9 mouse cellular contexts compared by ENCODE assay signal in the genomic region with DNA sequence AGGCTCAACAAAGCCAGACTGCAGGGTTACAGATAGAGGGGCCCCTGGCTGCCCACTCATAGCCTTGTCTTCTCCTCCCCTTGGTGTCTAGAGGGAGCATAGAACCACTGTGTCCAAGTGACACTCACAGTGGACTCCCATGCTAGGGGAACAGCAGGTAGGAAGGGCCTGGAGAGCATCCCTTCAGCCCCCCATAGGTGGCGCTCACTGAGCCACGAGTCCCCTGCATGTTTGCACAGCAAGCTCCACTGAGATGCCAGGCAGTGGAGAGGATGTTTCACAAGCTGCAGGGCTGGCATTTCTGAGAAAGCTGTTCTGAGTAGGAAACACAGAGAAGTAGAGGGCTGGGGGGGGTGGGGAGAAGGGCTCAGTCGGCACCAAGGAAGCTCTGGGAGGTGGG. TPM values are rescaled to one million over a fixed set of nuclear protein-coding genes. Genes with fewer than 3 reads are reported as not detected.
DNase-seq lines count a peak whose midpoint lies in the region; ATAC-seq and TF ChIP-seq lines count a peak whose summit lies in the region.
"Had no signal": no experiment of that assay in that cellular context is flagged by ENCODE, and none has a peak within 500 bp of the region (broad histone marks: within the 10 kb centered on the region; RNA-seq: fewer than 3 reads in every experiment).

No protein-coding gene starts in this region.

- TF ChIP-seq EP300 in liver, postnatal 0 days (IDR thresholded peaks at IDR 0.05; ENCODE audit: low read depth): no peak

- WGBS in kidney, embryonic 14.5 days: 31% methylated on average over 3 of the region's 3 CpGs
- WGBS in kidney, embryonic 16.5 days: 32% methylated on average over 3 of the region's 3 CpGs
- 11% methylated on average over 3 of the region's 3 CpGs for WGBS in liver, postnatal 0 days (ENCODE audit: insufficient replicate concordance)

- intact Hi-C loops in gastrocnemius, postnatal 14 days (cut with DNase I; ENCODE audit: low total_unique reads): loop anchor here (5.0 kb wide), 1 partner anchor 95 kb away; no protein-coding TSS in a partner anchor

- H3K4me3 ChIP-seq in kidney, embryonic 14.5 days (ENCODE audit: low read length): no peak overlapping the region
- no peak overlapping the region for H3K4me3 ChIP-seq in kidney, embryonic 16.5 days (ENCODE audit: low read length)
- H3K4me3 ChIP-seq in liver, postnatal 0 days (ENCODE audit: low read depth, low read length): no peak overlapping the region
- H3K4me3 ChIP-seq: erythroblast, embryonic 14.5 days had no signal

- peak; percentile 37 for DNase-seq in kidney, adult 11 months
- peak; percentile 74 to 88 for DNase-seq in adrenal gland, postnatal 36 days
- peak; percentile 72 for DNase-seq in gastrocnemius, postnatal 14 days
- peak; percentile 84 for DNase-seq in liver, postnatal 0 days
- DNase-seq in ovary, postnatal 10 days (ENCODE audit: low spot score): peak; percentile 32
- DNase-seq in thymus, postnatal 10 days (ENCODE audit: low spot score in 2 of 2): peak; percentile 75 to 83

- H3K4me2 ChIP-seq in kidney, embryonic 14.5 days (replicated peaks; ENCODE audit: low read depth, low read length): no peak overlapping the region
- no peak overlapping the region for H3K4me2 ChIP-seq in kidney, embryonic 16.5 days (replicated peaks; ENCODE audit: low read depth, low read length)
- no peak overlapping the region for H3K4me2 ChIP-seq in liver, postnatal 0 days (ENCODE audit: low read depth, low read length)

- H3K9ac ChIP-seq in kidney, embryonic 14.5 days (ENCODE audit: low read depth, low read length): no peak overlapping the region
- H3K9ac ChIP-seq in kidney, embryonic 16.5 days (replicated peaks; ENCODE audit: low read length): no peak overlapping the region
- H3K9ac ChIP-seq in liver, postnatal 0 days (replicated peaks): no peak overlapping the region

- no peak overlapping the region for H3K27ac ChIP-seq in kidney, embryonic 14.5 days (ENCODE audit: low read depth, low read length)
- no peak overlapping the region for H3K27ac ChIP-seq in kidney, embryonic 16.5 days (ENCODE audit: low read length)
- peak overlapping the region; percentile 63 for H3K27ac ChIP-seq in liver, postnatal 0 days (ENCODE audit: low read depth)

- no peak for ATAC-seq in kidney, embryonic 14.5 days (ENCODE audit: low FRiP score, low TSS enrichment)
- peak; percentile 54; the same call in 1 of the 2 replicates for ATAC-seq in kidney, embryonic 16.5 days (ENCODE audit: low FRiP score, low TSS enrichment)
- peak; percentile 62 for ATAC-seq in liver, postnatal 0 days

- peak; percentile 81 for TF ChIP-seq CTCF in liver, postnatal 0 days (IDR thresholded peaks at IDR 0.05; ENCODE audit: low read depth)

- no peaks in the 10 kb centered on the region; the same call in 1 of the 2 replicates for H3K4me1 ChIP-seq in kidney, embryonic 14.5 days (ENCODE audit: control insufficient read depth, insufficient read depth, low read length)
- H3K4me1 ChIP-seq in kidney, embryonic 16.5 days (ENCODE audit: insufficient read depth, low read length): no peaks in the 10 kb centered on the region
- H3K4me1 ChIP-seq in liver, postnatal 0 days (ENCODE audit: insufficient read depth): peaks cover 25% of the 10 kb centered on the region

- no peaks in the 10 kb centered on the region for H3K9me3 ChIP-seq in kidney, embryonic 14.5 days (ENCODE audit: control insufficient read depth, low read length)
- H3K9me3 ChIP-seq in kidney, embryonic 16.5 days (ENCODE audit: low read length): no peaks in the 10 kb centered on the region
- no peaks in the 10 kb centered on the region for H3K9me3 ChIP-seq in liver, postnatal 0 days (ENCODE audit: low read length)

- H3K36me3 ChIP-seq in kidney, embryonic 14.5 days (ENCODE audit: control insufficient read depth, insufficient read depth, low read length): no peaks in the 10 kb centered on the region
- H3K36me3 ChIP-seq in kidney, embryonic 16.5 days (ENCODE audit: insufficient read depth, low read length): no peaks in the 10 kb centered on the region
- H3K36me3 ChIP-seq in liver, postnatal 0 days (replicated peaks; ENCODE audit: insufficient read depth, low read length): no peaks in the 10 kb centered on the region

- no peaks in the 10 kb centered on the region for H3K27me3 ChIP-seq in kidney, embryonic 14.5 days (ENCODE audit: control insufficient read depth, insufficient read depth, low read length)
- no peaks in the 10 kb centered on the region for H3K27me3 ChIP-seq in kidney, embryonic 16.5 days (ENCODE audit: insufficient read depth, low read length)
- H3K27me3 ChIP-seq in liver, postnatal 0 days (ENCODE audit: insufficient read depth, low read length): no peaks in the 10 kb centered on the region

RNA-seq across cellular contexts. Expression of a gene that starts 32.5 kb away (rescaled TPM):
- polyA plus RNA-seq in kidney, embryonic 14.5 days (2014; fragmentation: Nextera tagmentation; extraction: Ambion mirVana): 110 and 125 TPM in 2 replicates
- 10 to 100 TPM; 59.4 to 61.3 TPM for total RNA-seq in adrenal gland, postnatal 36 days (2021)
- 10 to 100 TPM; 24.7 to 27.2 TPM for total RNA-seq in gastrocnemius, postnatal 14 days (2021)
- polyA plus RNA-seq in kidney, embryonic 16.5 days (2015; fragmentation: Nextera tagmentation; extraction: Ambion mirVana): 142 and 143 TPM in 2 replicates
- polyA plus RNA-seq in liver, postnatal 0 days (2015; fragmentation: Nextera tagmentation; extraction: Ambion mirVana): 40.7 and 41.7 TPM in 2 replicates

RNA-seq across cellular contexts. Expression of a gene that starts 32.7 kb away (rescaled TPM):
- 32.7 and 38.4 TPM in 2 replicates for polyA plus RNA-seq in kidney, embryonic 14.5 days (2014; fragmentation: Nextera tagmentation; extraction: Ambion mirVana)
- total RNA-seq in adrenal gland, postnatal 36 days (2021): 10 to 100 TPM in 1 of 2 experiments, 1 to 10 TPM in 1; 5.8 to 20.3 TPM
- 1 to 10 TPM; 5.1 to 7.5 TPM for total RNA-seq in gastrocnemius, postnatal 14 days (2021)
- 30.6 and 40.7 TPM in 2 replicates for polyA plus RNA-seq in kidney, embryonic 16.5 days (2015; fragmentation: Nextera tagmentation; extraction: Ambion mirVana)
- 6.3 and 6.4 TPM in 2 replicates for polyA plus RNA-seq in liver, postnatal 0 days (2015; fragmentation: Nextera tagmentation; extraction: Ambion mirVana)

RNA-seq across cellular contexts. Expression of a gene that starts 46.5 kb away (rescaled TPM):
- 12.1 and 13.9 TPM in 2 replicates for polyA plus RNA-seq in kidney, embryonic 14.5 days (2014; fragmentation: Nextera tagmentation; extraction: Ambion mirVana)
- 10 to 100 TPM; 45.2 to 67.5 TPM for total RNA-seq in adrenal gland, postnatal 36 days (2021)
- 10 to 100 TPM; 19.1 to 24.1 TPM for total RNA-seq in gastrocnemius, postnatal 14 days (2021)
- polyA plus RNA-seq in kidney, embryonic 16.5 days (2015; fragmentation: Nextera tagmentation; extraction: Ambion mirVana): 10.1 and 10.4 TPM in 2 replicates
- 5.6 and 7.4 TPM in 2 replicates for polyA plus RNA-seq in liver, postnatal 0 days (2015; fragmentation: Nextera tagmentation; extraction: Ambion mirVana)

RNA-seq across cellular contexts. Expression of a gene that starts 52.8 kb away (rescaled TPM):
- polyA plus RNA-seq in kidney, embryonic 14.5 days (2014; fragmentation: Nextera tagmentation; extraction: Ambion mirVana): 61.3 and 68.8 TPM in 2 replicates
- 10 to 100 TPM; 46.9 to 61.4 TPM for total RNA-seq in adrenal gland, postnatal 36 days (2021)
- 10 to 100 TPM; 10.9 to 13.4 TPM for total RNA-seq in gastrocnemius, postnatal 14 days (2021)
- 79.5 and 80.7 TPM in 2 replicates for polyA plus RNA-seq in kidney, embryonic 16.5 days (2015; fragmentation: Nextera tagmentation; extraction: Ambion mirVana)
- polyA plus RNA-seq in liver, postnatal 0 days (2015; fragmentation: Nextera tagmentation; extraction: Ambion mirVana): 27.5 and 28.4 TPM in 2 replicates

RNA-seq across cellular contexts. Expression of a gene that starts 58.9 kb away (rescaled TPM):
- polyA plus RNA-seq in kidney, embryonic 14.5 days (2014; fragmentation: Nextera tagmentation; extraction: Ambion mirVana): not detected in 2 replicates
- total RNA-seq in adrenal gland, postnatal 36 days (2021): not detected
- total RNA-seq in gastrocnemius, postnatal 14 days (2021): not detected
- not detected in 2 replicates for polyA plus RNA-seq in kidney, embryonic 16.5 days (2015; fragmentation: Nextera tagmentation; extraction: Ambion mirVana)
- polyA plus RNA-seq in liver, postnatal 0 days (2015; fragmentation: Nextera tagmentation; extraction: Ambion mirVana): not detected in 2 replicates
- polyA plus RNA-seq: erythroblast, embryonic 14.5 days had no signal

Comparison
In these comparisons a context has a peak if more than half of its experiments do, and no peak if none do; other contexts are left out.
1. DNase-seq: peak in every context shown above with its lines; median percentile 84 in liver, postnatal 0 days; 81 in adrenal gland, postnatal 36 days; 79 in thymus, postnatal 10 days; 72 in gastrocnemius, postnatal 14 days; 37 in kidney, adult 11 months; 32 in ovary, postnatal 10 days.